Mouse (Mus musculus): Measurements from ENCODE around the gene Iqcn.

GRCm38 (mm10) chr8:70657214-70657613 lies 46.0 kb upstream of the Iqcn start:
- TF ChIP-seq E2F4 (IDR thresholded peaks at IDR 0.05; ENCODE audit: borderline replicate concordance, low read depth, low read length) (no peak), CTCF (IDR thresholded peaks at IDR 0.05 in 2 of 3, conservative IDR thresholded peaks at IDR 0.05 in 1 of 3; ENCODE audit: control insufficient read depth in 1 of 3, insufficient read depth in 1 of 3, low read depth in 2 of 3, low read length in 3 of 3, poor library complexity in 1 of 3, severe bottlenecking in 1 of 3) (no peak), MAFK (IDR thresholded peaks at IDR 0.05; ENCODE audit: borderline replicate concordance, low read depth, low read length) (no peak), EP300 (IDR thresholded peaks at IDR 0.05; ENCODE audit: low read depth in 1 of 2, low read length in 2 of 2) (no peak), POLR2AphosphoS5 (IDR thresholded peaks at IDR 0.05; ENCODE audit: borderline replicate concordance, low read depth, low read length) (no peak), USF1 (IDR thresholded peaks at IDR 0.05; ENCODE audit: low read depth, low read length) (no peak), TBP (IDR thresholded peaks at IDR 0.05; ENCODE audit: low read depth, low read length) (no peak), POLR2A (IDR thresholded peaks at IDR 0.05; ENCODE audit: control insufficient read depth in 1 of 2, insufficient read depth in 1 of 2, low read depth in 1 of 2, low read length in 2 of 2, poor library complexity in 1 of 2) (no peak), MAZ (IDR thresholded peaks at IDR 0.05; ENCODE audit: low read depth, low read length) (no peak)
